Mouse (Mus musculus): ENCODE measurements around the gene Nlgn1.

Gene Nlgn1

GRCm38 (mm10) chr3:26201410-26201809 lies 130.8 kb downstream of the Nlgn1 start:
- no peak for DNase-seq (ENCODE audit: low read depth, low spot score)

GRCm38 (mm10) chr3:26194970-26195369 lies 137.3 kb downstream of the Nlgn1 start:
- DNase-seq (ENCODE audit: low read depth, low spot score): no peak

GRCm38 (mm10) chr3:26181013-26181412 lies 151.2 kb downstream of the Nlgn1 start:
- DNase-seq (ENCODE audit: low read depth, low spot score): no peak

GRCm38 (mm10) chr3:26175371-26175770 lies 156.9 kb downstream of the Nlgn1 start:
- DNase-seq (ENCODE audit: low read depth, low spot score): no peak

- DNase-seq (ENCODE audit: low read depth, low spot score): no peak
Observed at GRCm38 (mm10) chr3:26174257-26174656, 158.0 kb downstream of the Nlgn1 start.

GRCm38 (mm10) chr3:26173613-26174012 lies 158.6 kb downstream of the Nlgn1 start:
- DNase-seq (ENCODE audit: low read depth, low spot score): no peak

GRCm38 (mm10) chr3:26166711-26167110 lies 165.5 kb downstream of the Nlgn1 start:
- no peak for DNase-seq (ENCODE audit: low read depth, low spot score)

GRCm38 (mm10) chr3:26153782-26154181 lies 178.5 kb downstream of the Nlgn1 start:
- DNase-seq (ENCODE audit: low read depth, low spot score): no peak

- no peak for DNase-seq (ENCODE audit: low read depth, low spot score)
Observed at GRCm38 (mm10) chr3:26153036-26153741, 179.1 kb downstream of the Nlgn1 start.

- DNase-seq (ENCODE audit: low read depth, low spot score): no peak
Observed at GRCm38 (mm10) chr3:26152510-26153035, 179.7 kb downstream of the Nlgn1 start.

GRCm38 (mm10) chr3:26151351-26152020 lies 180.8 kb downstream of the Nlgn1 start:
- DNase-seq (ENCODE audit: low read depth, low spot score): no peak

- DNase-seq (ENCODE audit: low read depth, low spot score): no peak
Observed at GRCm38 (mm10) chr3:26146174-26146573, 186.1 kb downstream of the Nlgn1 start.

- no peak for DNase-seq (ENCODE audit: low read depth, low spot score)
Observed at GRCm38 (mm10) chr3:26145441-26145840, 186.8 kb downstream of the Nlgn1 start.

GRCm38 (mm10) chr3:26141590-26141989 lies 190.7 kb downstream of the Nlgn1 start:
- no peak for DNase-seq (ENCODE audit: low read depth, low spot score)

GRCm38 (mm10) chr3:26134839-26135651 lies 197.2 kb downstream of the Nlgn1 start:
- DNase-seq (ENCODE audit: low read depth, low spot score): no peak

GRCm38 (mm10) chr3:26130919-26131318 lies 201.3 kb downstream of the Nlgn1 start:
- no peak for DNase-seq (ENCODE audit: low read depth, low spot score)

- DNase-seq (ENCODE audit: low read depth, low spot score): no peak
Observed at GRCm38 (mm10) chr3:26129455-26129854, 202.8 kb downstream of the Nlgn1 start.

GRCm38 (mm10) chr3:26117071-26117470 lies 215.2 kb downstream of the Nlgn1 start:
- DNase-seq (ENCODE audit: low read depth, low spot score): no peak

GRCm38 (mm10) chr3:26106361-26106760 lies 225.9 kb downstream of the Nlgn1 start:
- no peak for DNase-seq (ENCODE audit: low read depth, low spot score)

- DNase-seq (ENCODE audit: low read depth, low spot score): no peak
Observed at GRCm38 (mm10) chr3:26105528-26105927, 226.7 kb downstream of the Nlgn1 start.

GRCm38 (mm10) chr3:26102271-26102670 lies 230.0 kb downstream of the Nlgn1 start:
- no peak for DNase-seq (ENCODE audit: low read depth, low spot score)

- DNase-seq (ENCODE audit: low read depth, low spot score): no peak
Observed at GRCm38 (mm10) chr3:26095551-26095950, 236.7 kb downstream of the Nlgn1 start.
